Mouse (Mus musculus) left cerebral cortex, adult 8-10 months (tissue): ENCODE results near the gene Ubap1. TPM values are rescaled to one million over a fixed set of nuclear protein-coding genes. Genes with fewer than 3 reads are reported as not detected.

Experiments used
- DNase-seq, 2 experiments: peaks; one replicate each; pipeline ENCODE4 v3.0.0; 2022; ENCODE audit warnings: low spot score in 2 of 2
- total RNA-seq, 4 experiments: library from RNA; stranded (reverse); gene quantifications; 2 replicates each; pipeline ENCODE4 v1.2.4; 2022

Gene Ubap1
- 10 to 100 TPM; 45.2 to 54.3 (median 49.9) TPM for total RNA-seq

DNA sequence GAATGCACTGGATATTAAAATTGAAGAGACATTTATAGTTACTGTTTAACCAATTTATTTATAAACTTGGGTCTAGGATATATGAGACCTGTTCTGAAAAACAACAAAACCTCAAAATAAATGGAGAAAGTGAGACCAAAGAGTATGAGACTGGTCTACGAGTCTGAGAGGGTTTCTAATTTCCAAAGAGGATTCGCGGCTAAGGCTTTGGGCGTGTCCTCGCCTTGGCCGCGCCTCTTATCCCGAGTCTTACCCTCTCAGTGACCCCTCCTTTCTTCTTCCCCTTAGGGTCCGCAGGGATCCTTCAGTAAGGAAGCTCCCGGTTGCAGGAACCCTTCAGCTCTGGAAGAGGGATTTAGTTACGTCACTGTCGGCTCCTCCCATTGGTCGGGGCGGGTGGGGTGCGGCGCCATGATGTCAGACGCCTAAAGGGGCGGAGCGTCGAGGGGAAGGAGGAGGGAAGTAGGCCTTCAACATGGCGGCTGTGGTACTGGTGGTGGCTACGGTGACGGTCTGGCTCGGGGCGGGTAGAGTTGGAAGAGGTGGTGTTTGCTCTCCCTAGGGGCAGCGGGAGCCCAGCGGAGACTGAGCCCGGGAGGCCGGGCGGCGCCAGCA lies at the start of gene Ubap1:
Gene Ubap1, plus strand, starts transcription at position 413 of the 615 bp plus-strand sequence.
- peak; percentile 78 to 92 for DNase-seq

DNA sequence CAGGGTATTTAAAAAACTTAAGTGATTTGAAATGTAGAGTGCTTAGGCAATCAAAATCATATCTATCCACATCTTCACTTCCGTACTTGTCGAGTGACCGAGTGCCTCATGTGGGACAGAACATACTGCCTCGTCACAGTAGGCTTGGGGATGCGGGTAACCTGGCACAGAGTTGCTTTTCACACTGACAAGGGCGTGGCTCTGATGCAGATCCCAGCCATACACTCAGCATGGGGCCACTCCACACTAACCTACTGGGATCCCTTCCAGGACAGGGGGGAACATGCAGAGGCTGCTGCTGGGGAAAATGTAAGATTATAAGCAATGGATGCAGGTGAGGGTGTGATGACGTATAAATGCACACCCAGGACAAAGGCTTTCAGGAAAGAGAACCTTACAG lies 45.1 kb upstream of the Ubap1 start:
- no peak for DNase-seq

DNA sequence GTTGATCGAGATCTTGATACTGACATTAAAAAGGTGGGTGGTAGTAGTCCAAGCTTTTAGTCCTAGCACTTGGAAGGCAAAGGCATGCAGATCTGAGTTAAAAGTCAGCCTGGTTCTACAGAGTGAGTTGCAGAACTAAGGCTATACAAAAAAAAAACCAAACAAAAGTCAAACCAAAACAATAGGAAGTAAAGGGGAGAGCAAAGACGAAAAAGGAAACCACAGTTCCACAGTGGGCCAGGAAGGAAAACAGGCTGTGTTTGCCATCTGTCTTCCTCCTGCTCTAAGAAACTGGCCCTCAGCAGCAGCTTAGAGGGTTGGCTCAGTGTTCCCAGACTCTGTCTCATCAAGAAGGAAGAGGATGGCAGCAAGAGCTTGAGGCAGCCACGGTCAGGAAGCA lies 44.5 kb upstream of the Ubap1 start:
- no peak for DNase-seq

DNA sequence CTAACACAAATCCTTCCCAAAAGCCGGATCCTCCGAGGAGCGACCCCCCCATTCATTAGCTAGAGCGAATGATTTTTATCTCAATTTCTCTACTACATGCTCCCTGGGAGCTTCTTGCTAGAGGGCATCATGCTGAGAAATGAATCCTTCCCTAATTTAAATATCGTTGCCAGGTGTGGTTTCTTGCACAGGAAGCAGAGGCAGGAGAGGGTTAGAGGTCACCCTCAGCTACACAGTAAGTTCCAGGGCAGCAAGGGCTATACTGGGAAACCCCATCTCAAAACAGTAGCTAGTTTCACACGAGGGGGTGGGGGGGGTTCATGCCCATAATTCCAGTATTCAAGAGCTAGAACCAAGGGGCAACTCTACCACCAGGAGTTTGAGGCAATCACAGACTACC lies 41.4 kb upstream of the Ubap1 start:
- DNase-seq: no peak

DNA sequence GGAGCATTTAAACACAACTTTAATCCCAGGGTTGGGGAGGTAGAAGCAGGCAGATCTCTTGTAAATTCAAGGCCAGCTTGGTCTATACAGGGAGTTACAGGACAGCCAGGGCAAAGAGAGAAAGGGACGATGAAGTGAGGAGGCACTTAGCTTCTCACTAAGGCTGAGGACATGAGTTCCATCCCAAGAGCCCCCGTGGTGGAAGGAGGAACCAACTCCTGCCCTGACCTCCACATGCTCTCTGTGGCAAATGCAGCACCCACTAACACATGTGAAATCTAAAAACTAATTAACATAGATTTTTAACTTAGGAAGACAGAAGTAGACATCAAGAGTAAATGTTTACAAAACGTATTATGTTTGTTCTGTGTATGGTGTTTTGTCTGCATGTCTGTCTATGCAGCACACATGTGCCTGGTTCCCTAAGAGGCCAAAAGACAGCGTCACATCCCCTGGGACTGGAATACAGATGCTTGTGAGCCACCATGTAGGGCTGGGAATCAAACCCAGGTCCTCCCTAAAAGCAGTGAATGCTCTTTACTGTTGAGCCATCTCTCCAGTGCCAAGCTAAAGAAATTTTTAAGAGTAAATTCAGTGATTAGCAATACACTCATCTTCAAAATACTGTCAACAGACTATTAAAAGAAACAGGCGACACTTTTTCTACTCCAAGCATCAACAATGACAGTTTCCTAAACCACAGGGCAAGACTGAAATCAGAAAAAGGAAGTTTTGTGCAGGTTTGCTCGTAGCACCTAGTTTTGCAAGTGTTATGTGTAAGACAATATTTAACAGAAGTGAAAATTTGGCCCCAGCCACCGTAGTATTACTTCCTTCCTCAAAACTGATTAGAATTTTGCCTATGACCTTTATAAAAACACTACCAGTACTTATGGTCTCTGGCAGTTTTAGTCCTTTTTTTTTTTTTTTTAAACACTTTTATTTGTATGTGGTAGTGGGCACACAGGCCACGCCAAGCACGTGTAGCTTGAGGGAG lies 37.9 kb upstream of the Ubap1 start:
- no peak for DNase-seq

DNA sequence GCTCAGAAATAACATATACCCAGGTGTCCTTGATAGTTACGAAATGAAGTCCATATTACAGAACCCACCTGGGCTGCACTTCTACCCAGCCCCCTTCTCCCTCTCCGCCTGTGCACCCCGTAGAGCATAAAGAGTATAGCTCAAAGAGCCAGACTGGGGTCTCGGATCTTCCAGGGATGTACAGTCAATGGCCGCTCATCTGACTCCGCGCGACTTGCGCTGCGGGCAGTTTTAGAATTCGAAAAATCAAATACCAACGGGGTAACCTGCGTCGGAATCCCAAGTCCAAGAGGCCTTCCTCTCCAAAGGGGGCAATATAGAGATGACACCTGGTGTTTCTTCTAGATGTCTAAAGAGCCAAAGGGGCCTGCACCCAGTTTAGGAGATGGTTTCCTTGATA lies 35.1 kb upstream of the Ubap1 start:
- no peak for DNase-seq

DNA sequence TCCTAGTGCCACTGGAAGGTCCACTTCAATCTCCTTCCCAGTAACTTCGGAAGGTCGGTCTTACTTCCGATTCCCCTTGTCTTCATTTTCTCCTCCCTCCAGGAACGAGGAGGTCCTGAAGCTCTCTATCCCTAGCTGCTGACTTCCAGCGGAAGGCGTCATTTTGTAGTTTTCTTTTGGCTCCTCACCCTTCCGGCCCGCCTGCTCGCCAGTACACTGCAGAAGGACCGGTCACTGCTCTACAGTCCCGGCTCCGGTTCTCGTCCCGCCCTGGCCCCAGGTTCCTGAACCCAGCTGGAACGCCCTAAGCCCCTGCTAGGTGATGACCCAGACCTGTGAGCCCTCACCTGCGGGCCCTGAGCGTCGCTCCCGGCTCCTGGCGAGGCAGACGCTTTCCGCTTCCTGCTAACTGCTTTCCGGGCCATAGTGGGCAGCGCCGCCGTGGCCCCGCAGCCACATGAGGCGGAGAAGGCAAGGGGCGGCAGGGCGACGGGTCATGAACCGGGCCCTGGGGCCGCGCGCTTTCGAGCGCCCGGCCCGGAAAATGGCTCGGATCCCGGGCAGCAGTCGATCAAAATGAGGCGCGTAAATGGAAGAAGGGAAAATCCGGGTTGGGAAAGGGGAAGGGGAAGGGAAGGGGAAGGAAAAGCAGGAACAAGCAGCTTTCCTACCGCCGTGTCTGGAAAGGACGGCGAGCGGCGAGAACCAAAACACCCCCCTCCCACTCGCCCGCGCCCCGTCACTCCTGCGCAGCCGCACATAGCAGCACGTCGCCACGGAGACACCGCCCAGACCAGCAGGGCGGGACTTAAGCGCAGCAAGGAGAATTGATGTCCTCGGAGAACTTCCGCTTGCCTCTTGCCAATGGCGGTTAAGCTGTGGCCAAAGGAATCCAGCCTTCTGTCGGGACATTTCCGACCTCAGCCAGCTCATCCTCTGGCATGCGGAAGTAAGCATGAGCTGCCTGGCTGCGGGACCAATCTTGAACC lies 34.4 kb upstream of the Ubap1 start, which contains the start of gene Dcaf12:
Gene Dcaf12, minus strand, starts transcription at position 749 of the 989 bp plus-strand sequence.
- peak; percentile 85 to 96 for DNase-seq

DNA sequence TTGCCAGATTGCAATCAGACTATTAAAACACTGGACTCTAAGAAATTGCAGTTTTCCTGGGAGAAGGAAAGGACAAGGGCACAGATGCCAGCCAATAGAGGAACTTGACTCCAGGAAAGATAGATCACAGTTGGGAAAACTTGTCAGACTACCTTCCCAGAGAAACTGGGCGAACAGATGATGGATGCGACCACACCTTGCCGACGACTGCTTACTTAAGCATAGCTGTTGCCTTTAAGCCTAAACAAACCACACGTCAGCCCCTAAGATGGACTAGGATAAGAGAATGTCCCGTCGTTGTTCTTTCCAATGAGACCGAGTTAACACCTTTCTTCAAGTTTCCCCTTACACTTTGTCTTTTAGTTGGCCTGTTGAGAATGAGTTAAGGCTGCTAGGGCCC lies 33.6 kb upstream of the Ubap1 start:
- no peak for DNase-seq

DNA sequence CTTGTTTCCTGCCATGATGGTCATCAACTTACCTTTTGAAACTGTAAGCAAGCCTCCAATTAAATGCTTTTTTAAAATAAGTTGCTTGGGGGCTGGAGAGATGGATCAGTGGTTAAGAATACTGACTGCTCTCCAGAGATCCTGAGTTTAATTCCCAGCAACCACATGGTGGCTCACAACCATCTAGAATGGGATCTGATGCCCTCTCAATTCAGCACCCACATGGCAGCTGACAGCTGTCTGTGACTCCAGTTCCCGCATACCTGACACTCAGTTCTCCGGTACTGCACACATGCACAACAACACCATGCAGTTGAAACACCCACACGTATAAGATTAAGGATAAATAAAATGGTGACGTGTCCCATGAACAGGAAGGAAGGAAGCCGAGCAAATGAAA lies 30.5 kb upstream of the Ubap1 start:
- DNase-seq: no peak

DNA sequence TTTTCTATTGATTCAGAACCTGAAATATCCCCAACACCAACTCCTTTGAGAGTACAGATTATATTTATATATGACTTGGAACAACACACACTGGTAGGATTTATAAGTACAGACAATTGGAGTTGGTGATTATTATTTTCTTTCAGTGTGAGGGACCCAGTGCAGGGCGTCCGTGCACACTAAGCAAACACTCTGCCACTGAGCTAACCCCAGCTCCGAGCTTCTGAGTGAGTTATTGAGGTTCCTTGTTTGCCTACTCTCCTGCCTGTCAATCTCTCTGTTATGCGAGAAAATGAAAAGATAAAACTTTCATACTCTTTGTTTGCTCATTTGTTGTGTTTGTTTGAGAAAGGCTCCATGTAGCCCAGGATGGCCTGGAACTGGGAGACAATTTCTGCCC lies 27.8 kb upstream of the Ubap1 start:
- DNase-seq: no peak

DNA sequence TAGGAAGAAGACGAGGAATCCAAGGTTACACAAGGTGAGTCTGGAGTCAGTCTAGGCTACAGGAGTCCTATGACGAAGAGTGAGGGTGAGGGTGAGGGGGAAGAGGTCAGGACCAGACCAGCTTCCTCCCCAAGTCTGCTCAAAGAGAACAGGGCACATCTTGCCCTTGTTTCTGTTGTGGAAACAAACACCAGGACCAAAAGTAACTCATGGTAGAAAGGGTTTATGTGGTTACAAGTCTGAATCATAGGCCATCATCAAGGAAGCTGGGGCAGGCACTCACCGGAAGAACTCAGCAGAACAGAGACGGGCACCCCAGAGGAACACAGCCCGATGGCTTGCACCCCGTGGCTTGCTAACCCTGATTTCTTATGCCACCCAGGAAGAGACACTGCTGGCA lies 21.9 kb upstream of the Ubap1 start:
- no peak for DNase-seq

DNA sequence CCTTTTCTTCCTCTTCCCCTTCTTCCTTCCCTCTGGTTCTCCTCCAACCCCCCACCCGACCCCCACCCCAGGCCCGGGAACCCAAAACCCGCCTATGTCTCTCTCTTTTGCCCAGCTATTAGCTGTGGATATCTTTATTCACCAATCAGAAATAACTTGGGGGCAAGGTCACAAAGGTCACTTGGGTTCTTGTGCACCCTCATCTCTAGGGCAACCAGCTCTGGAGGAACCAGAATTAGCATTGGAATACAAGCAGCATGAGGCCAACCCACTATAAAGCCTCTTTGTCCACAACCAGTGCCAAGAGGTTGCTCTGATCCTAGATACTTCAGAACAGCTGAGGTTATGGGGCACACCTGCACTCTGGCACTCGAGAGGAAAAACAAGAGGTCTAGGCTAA lies 19.3 kb upstream of the Ubap1 start:
- DNase-seq: no peak

DNA sequence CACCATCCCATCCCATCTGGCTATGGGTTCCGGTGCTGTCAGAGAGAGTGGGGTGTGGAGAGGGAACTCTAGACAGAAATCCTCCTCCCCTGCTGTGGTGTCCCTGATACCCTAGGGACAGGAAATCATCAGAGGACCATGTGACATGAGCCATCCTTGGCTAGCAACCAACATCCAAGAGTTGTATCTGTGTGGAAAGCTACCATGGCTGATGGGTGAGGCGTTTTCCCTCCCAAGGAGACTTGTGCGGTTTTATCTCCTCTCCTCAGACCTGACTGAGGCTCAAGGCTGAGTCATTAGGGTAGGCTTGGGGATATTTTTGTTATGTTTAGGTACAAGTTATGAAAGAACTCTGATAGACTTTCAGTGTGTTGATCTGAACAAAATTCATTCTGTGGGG lies 17.7 kb upstream of the Ubap1 start:
- no peak for DNase-seq

DNA sequence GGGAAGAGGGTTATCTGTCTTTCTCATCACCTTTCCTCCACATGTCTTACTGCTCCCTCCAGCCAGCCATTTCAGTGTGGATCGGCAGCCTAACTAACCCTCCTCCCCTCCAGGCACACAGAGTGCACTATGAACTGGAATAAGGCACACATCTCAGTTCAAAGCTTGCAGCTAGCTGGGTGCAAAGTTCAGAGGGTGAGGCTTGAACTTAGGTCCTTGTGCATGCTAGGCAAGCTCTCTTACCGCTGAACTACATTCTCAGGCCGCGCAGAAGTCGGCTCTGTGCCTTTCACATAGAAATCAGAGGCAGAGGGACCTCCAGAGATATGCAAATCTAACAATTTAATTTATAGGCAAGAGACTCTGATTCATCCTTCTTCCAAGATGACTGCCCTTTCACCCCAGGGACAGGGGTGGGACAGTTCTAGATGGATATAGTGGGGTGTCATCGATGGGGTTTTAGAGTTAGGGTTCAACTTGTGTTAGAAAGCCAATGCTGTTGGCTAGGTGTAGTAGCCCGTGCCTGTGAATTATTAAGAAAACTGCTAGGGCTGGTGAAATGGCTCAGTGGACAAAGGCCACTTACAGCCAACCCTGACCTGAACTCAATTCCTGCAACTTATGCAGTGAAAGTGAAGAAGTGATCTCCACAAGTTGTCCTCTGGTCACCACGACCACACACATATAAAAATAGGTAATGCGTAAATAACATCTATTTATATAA lies 16.9 kb upstream of the Ubap1 start:
- DNase-seq: no peak

DNA sequence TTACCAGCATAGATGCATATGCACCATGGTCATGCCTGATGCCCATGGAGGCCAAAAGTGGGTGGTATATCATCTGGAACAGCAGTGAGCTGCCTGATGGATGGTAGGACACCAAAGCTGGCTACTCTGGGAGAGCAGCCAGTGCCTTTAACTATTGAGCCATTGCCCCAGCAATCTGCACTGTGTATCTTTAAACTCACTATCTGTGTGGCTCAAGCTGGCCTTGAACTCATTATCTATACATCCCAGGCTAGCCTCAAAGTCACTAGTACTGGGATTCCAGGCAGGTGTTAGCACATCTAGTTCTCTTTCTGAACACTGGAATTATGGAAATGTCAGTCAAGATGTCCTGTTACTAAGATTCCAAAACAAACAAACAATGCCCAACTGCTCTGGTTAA lies 12.2 kb upstream of the Ubap1 start:
- DNase-seq: no peak

DNA sequence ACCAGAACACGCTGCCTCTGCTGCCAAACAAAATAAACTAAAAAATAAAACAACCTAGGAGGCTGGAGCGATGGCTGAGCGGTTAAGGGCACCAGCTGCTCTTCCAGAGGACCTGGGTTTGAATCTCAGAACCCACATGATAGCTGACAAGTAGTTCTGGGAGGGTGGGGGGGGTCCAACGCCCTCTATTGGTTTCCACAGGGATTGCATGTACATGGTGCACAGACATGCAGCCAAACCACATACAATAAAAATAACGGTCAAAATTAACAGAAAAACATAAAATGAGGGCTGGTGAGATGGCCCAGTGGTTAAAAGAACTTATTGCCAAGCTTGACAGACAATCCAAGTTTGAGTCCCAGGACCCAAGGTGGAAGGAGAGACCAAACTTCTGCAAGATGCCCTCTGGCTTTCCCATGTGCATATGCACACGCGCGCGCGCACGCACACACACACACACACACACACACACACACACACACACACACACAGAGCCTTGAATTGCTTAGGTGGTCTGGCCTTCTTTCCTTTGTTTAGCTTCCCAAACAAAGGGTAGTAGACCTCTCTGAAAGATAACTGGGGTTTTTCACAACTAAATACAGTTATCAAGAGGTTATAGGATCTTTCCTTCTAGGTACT lies 7.8 kb upstream of the Ubap1 start:
- DNase-seq: no peak

DNA sequence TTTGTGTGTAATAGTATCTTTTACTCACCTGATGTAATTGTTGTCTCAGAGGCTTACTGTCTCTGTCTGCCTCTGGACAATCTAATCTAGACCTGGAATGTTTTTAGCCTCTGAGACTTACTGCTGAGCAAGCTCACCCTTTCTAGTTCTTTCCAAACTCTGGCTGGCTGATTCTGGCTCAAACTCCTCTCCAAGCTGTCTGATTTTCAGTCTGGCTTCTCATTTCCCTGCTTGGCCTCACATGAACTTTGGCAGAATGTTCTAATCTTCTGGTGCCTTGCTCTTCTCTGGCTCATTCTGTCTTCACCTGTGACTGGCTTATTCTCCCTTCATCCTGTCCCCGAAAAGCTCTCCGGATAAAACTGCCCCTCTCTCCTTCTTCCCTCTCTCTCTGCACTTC lies 2.8 kb upstream of the Ubap1 start:
- no peak for DNase-seq

DNA sequence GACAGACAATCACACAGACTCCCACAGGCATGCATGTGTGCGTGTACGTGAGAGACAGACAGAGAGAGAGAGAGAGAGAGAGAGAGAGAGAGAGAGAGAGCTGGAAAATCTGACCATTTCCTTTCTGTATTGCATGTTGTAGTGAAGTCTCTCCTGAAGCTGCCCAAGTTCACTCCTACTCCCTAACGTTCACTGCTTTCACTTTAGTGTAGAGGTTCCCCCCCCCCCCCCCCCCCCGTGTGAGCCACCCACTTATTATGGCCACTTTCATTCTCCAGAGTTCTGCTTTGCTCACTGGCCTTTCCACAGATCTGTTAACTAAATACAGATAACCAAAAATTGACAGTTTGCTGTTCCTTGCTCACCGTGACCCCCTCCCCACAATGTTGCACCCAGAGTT lies 957 bp upstream of the Ubap1 start:
- no peak for DNase-seq

DNA sequence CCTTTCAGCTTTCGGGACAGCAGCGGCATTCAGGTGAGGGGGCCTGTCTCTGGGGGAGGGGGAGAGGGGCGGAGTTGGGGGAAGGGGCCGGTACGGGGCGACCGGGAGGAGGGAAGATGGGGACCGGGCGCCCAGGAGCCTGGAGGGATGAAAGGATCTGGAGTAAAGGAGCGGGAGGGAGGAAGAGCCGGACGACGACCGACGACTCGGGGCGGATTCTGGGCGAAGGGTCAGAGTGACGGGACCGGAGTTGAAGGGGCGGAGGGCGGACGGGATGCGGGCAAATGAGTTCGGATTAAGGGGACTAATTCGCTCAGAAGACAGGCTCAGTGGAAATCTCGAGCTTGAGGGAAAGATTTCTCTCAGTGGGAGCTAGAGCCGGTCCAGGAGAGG lies 399 bp downstream of the Ubap1 start:
- DNase-seq: peak in 1 of 2 experiments; percentile 16

DNA sequence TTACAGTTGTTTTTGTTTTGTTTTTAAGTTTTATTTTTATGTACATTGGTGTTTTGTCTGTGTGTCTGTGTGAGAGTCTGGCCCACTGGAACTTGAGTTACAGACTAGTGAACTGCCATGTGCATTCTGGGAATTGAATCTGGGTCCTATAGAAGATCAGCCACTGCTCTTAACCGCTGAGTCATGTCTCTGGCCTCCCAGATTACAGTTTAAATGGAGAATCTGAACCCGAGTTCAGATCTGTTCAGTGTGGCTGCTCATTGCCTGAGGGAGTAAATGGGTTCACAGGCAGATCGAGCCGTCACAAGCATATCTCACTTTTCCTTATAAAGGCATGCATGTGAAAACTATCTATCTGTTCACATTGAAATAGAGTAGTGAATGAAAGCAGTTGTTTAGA lies 4.0 kb downstream of the Ubap1 start:
- DNase-seq: no peak
